Mouse (Mus musculus) kidney, adult 2 months (tissue): ENCODE data around the gene Klhl33. TPM values are rescaled to one million over a fixed set of nuclear protein-coding genes. Genes with fewer than 3 reads are reported as not detected.

Source experiments
- DNase-seq: peaks from one replicate; pipeline ENCODE4 v3.0.0; 2021
- H3K27ac ChIP-seq: fragments of 200-500 bp; 2 replicates; pipeline ENCODE4 v1.5.1; 2012; ENCODE audit warnings: low read depth, low read length, control low read depth, inconsistent platforms; ENCODE audit not compliant: insufficient read depth
- H3K27me3 ChIP-seq: fragments of 200-500 bp; replicated peaks from 2 replicates; pipeline ENCODE4 v1.6.1; 2012; ENCODE audit warnings: mild to moderate bottlenecking, moderate library complexity, low read length, inconsistent platforms; ENCODE audit not compliant: control insufficient read depth, insufficient read depth
- H3K36me3 ChIP-seq: fragments of 200-500 bp; 2 replicates; pipeline ENCODE4 v1.6.1; 2012; ENCODE audit warnings: mild to moderate bottlenecking, moderate library complexity, low read length, inconsistent platforms; ENCODE audit not compliant: control insufficient read depth, insufficient read depth
- H3K4me1 ChIP-seq: fragments of 200-500 bp; 2 replicates; pipeline ENCODE4 v1.6.1; 2011; ENCODE audit warnings: low read length; ENCODE audit not compliant: control insufficient read depth, insufficient read depth
- H3K4me3 ChIP-seq: fragments of 200-500 bp; 2 replicates; pipeline ENCODE4 v1.5.1; 2011; ENCODE audit warnings: mild to moderate bottlenecking, low read depth, low read length, control low read depth; ENCODE audit not compliant: insufficient read depth
- CTCF ChIP-seq: fragments of 200-500 bp; conservative IDR thresholded peaks from 2 replicates; pipeline ENCODE4 v1.5.1; 2011; ENCODE audit warnings: low read depth, mild to moderate bottlenecking, control low read depth, low read length, moderate library complexity, mixed read lengths; ENCODE audit not compliant: insufficient read depth, insufficient read length
- POLR2A ChIP-seq: fragments of 200-500 bp; IDR thresholded peaks from one replicate; pipeline ENCODE4 v1.6.1; 2011; ENCODE audit warnings: low read depth, low read length, control low read depth
- WGBS: fragments of 180-500 bp; shearing (Covaris S2); methylation state at CpG from one replicate; pipeline ENCODE4 v1.1.7; 2018; 5-methylcytosine and 5-hydroxymethylcytosine counted together
- polyA plus RNA-seq: library from polyadenylated mRNA; depleted of rRNA; stranded (reverse); fragments of >200 nt; gene quantifications from 2 replicates; pipeline ENCODE4 v1.2.3, GENCODE M21; 2012

The Klhl33 gene
- polyA plus RNA-seq, 1 experiment, result 1.2 TPM

DNA sequence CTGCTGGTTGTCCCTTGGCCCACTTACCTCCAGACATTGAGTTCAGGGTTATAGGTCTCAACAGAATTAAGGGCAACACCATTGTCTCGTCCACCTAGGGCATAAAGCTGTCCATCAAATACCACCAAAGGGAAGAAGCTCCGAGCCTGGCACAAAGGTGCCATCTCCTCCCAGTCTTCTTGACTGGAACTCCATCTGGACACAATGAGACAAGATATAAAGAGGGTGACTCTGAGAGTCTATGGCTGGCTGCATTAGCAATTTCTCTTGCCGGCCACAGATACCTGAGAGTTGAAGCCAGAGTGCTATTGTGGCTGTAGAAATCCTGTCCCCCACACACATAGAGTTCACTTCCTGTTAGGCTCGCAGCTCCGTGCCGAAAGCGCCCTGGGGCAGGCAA is 5.2 kb downstream of the Klhl33 start:
- no peaks in the 10 kb centered on the region for H3K36me3 ChIP-seq
- DNase-seq, result no peak
- no peak overlapping the region for H3K27ac ChIP-seq
- WGBS, result 80% methylated on average over 7 of the region's 7 CpGs
- TF ChIP-seq POLR2A, result no peak
- no peaks in the 10 kb centered on the region for H3K4me1 ChIP-seq
- H3K27me3 ChIP-seq, result no peaks in the 10 kb centered on the region
- no peak overlapping the region for H3K4me3 ChIP-seq

- Histone ChIP-seq H3K4me3 (no peak overlapping the region), H3K27ac (no peak overlapping the region), H3K4me1 (no peaks in the 10 kb centered on the region), H3K36me3 (no peaks in the 10 kb centered on the region), H3K27me3 (no peaks in the 10 kb centered on the region)
- no peak for DNase-seq
- no peak for TF ChIP-seq POLR2A
- WGBS, result 95% methylated on average over 8 of the region's 8 CpGs
Measured at GRCm38 (mm10) chr14:50891621-50892020, 5.7 kb downstream of the Klhl33 start.

DNA sequence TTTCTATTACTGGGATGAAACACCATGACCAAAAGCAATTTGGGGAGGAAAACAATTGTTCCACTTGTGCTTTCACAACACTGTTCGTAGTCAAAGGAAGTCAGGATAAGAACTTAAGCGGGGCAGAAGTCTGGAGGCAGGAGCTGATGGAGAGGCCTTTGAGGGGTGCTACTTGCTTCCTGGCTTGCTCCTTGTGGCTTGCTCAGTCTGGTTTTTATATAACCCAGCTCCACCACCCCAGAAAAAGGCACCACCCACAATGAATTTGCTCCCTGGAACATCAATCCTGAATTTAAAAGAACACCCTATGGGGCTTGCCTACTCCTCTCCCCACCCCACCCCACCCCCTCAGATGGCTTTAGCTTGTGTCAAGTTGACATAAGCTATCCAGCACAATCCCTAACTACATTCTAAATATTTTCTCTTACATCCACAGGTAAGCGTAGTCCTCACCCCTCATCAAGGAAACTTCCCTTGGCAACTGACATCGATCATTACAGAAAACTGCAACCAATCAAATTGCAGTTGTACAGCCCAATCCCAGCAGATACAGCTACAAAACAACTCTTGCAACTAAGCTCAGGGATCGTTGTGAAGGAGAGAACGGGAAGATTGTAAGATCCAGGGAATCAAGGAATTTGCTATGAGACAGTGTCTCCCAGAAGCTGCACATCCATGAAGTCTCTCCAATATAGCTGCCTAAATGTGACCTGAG is 20.9 kb downstream of the Klhl33 start:
- TF ChIP-seq CTCF (no peak), POLR2A (no peak)
- no peaks in the 10 kb centered on the region for H3K36me3 ChIP-seq
- WGBS, result 88% methylated on average over 6 of the region's 6 CpGs
- H3K27ac ChIP-seq, result no peak overlapping the region
- no peak for DNase-seq
- H3K27me3 ChIP-seq, result no peaks in the 10 kb centered on the region
- H3K4me1 ChIP-seq, result no peaks in the 10 kb centered on the region
- H3K4me3 ChIP-seq, result no peak overlapping the region

DNA sequence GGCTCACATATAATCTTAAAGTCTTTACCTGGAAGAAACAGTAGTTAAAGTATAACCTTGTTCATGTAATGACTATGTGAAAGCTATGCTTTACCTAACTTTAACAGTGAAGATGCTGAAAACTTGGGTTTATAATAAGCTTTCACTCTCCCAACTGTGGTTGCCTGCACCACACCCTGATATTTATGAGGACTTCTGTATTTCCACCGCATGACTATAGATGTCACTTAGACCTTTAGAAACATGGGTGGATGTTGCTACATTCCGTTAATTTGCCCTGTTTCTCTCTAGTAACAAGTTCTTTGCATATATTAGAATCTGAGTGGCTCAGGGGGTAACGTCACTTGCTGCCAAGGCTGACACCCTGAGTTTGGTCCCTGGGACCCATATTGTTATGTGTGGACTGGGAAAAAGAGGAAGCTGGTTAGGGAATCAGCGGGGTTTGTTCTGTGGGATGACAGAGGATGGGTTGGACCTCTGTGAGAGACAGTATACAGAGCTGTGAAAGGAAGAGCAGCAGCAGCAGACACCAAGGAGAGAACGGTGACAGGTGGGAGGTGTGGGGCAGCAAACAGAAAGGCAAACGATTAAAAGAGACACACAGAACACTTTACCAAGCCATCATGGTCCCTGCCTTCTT is 21.6 kb downstream of the Klhl33 start:
- DNase-seq, result no peak
- Histone ChIP-seq H3K27me3 (no peaks in the 10 kb centered on the region), H3K4me1 (peaks cover 2% of the 10 kb centered on the region; the same call in 1 of the 2 replicates), H3K27ac (no peak overlapping the region), H3K4me3 (no peak overlapping the region), H3K36me3 (no peaks in the 10 kb centered on the region)
- TF ChIP-seq CTCF (no peak), POLR2A (no peak)
- 70% methylated on average over 6 of the region's 6 CpGs for WGBS

DNA sequence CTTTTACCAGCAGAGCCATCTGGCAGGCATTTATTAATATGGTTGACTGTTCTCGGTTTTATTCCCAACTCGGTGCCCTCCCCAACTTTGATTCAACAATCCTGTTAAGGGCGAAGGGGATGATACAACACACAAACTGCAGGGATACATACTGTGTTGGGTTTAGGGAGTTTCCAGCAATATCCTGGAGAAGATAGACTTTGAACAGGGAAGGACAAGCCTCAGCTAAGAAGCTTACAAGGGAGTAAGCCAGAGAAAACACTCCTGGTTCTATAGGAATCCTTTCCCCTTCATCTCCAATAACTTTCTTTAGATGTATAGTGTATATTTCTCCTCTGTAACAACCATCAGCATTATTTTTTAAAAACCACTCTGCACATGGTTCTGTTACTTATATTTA is 22.1 kb downstream of the Klhl33 start:
- WGBS, result 70% methylated on average over 3 of the region's 3 CpGs
- peaks cover 3% of the 10 kb centered on the region; the same call in 1 of the 2 replicates for H3K4me1 ChIP-seq
- H3K27ac ChIP-seq, result no peak overlapping the region
- DNase-seq, result no peak
- no peak for TF ChIP-seq POLR2A
- no peak for TF ChIP-seq CTCF
- H3K27me3 ChIP-seq, result no peaks in the 10 kb centered on the region
- H3K36me3 ChIP-seq, result no peaks in the 10 kb centered on the region
- no peak overlapping the region for H3K4me3 ChIP-seq

- Histone ChIP-seq H3K4me3 (no peak overlapping the region), H3K27me3 (no peaks in the 10 kb centered on the region), H3K36me3 (no peaks in the 10 kb centered on the region), H3K27ac (no peak overlapping the region), H3K4me1 (peaks cover 3% of the 10 kb centered on the region; the same call in 1 of the 2 replicates)
- DNase-seq, result no peak
- 91% methylated on average over 2 of the region's 2 CpGs for WGBS
- TF ChIP-seq CTCF, result no peak
- TF ChIP-seq POLR2A, result no peak
Measured at GRCm38 (mm10) chr14:50871284-50871683, 26.0 kb downstream of the Klhl33 start.

- Histone ChIP-seq H3K36me3 (no peaks in the 10 kb centered on the region), H3K27me3 (no peaks in the 10 kb centered on the region), H3K4me3 (peak overlapping the region; percentile 94), H3K4me1 (peaks cover 3% of the 10 kb centered on the region; the same call in 1 of the 2 replicates), H3K27ac (peak overlapping the region; percentile 67)
- no peak for DNase-seq
- 16% methylated on average over 5 of the region's 5 CpGs for WGBS
- no peak for TF ChIP-seq POLR2A
Measured at GRCm38 (mm10) chr14:50870805-50871143, 26.5 kb downstream of the Klhl33 start.
